Mouse (Mus musculus): Measurements from ENCODE around the gene Prkcd.
A peak's percentile ranks its signal among the peaks of the same experiment; 100 is the strongest.

Gene Prkcd

GRCm38 (mm10) chr14:30568016-30568415 lies 58.0 kb downstream of the Prkcd start:
- no peak for DNase-seq

GRCm38 (mm10) chr14:30566317-30566716 lies 59.7 kb downstream of the Prkcd start:
- DNase-seq: no peak

- peak; percentile 63 for DNase-seq
Measured at GRCm38 (mm10) chr14:30564451-30564850, 61.6 kb downstream of the Prkcd start.

- DNase-seq: no peak
Measured at GRCm38 (mm10) chr14:30562343-30562742, 63.7 kb downstream of the Prkcd start.

- no peak for DNase-seq
Measured at GRCm38 (mm10) chr14:30561470-30562187, 64.4 kb downstream of the Prkcd start.

- DNase-seq: no peak
Measured at GRCm38 (mm10) chr14:30560803-30561389, 65.1 kb downstream of the Prkcd start.

GRCm38 (mm10) chr14:30559321-30559850 lies 66.6 kb downstream of the Prkcd start:
- DNase-seq: no peak

GRCm38 (mm10) chr14:30557730-30558129 lies 68.3 kb downstream of the Prkcd start:
- no peak for DNase-seq

- DNase-seq: no peak
Measured at GRCm38 (mm10) chr14:30556651-30557050, 69.4 kb downstream of the Prkcd start.

GRCm38 (mm10) chr14:30553185-30553584 lies 72.8 kb downstream of the Prkcd start:
- DNase-seq: no peak

- DNase-seq: no peak
Measured at GRCm38 (mm10) chr14:30551981-30552380, 74.0 kb downstream of the Prkcd start.

- no peak for DNase-seq
Measured at GRCm38 (mm10) chr14:30551509-30551908, 74.5 kb downstream of the Prkcd start.

GRCm38 (mm10) chr14:30550232-30551070 lies 75.6 kb downstream of the Prkcd start:
- DNase-seq: no peak

- DNase-seq: no peak
Measured at GRCm38 (mm10) chr14:30549777-30550149, 76.2 kb downstream of the Prkcd start.

GRCm38 (mm10) chr14:30548965-30549776 lies 76.8 kb downstream of the Prkcd start:
- DNase-seq: peak; percentile 98

- DNase-seq: peak; percentile 65
Measured at GRCm38 (mm10) chr14:30548131-30548720, 77.8 kb downstream of the Prkcd start, which contains the start of gene Tkt. Tkt (plus strand) TSS chr14:30548359.

Data from lung, postnatal 14 days (tissue).